Mouse (Mus musculus) thymus, adult 18-20 months (tissue): ENCODE measurements around the gene Stpg1.
A peak's percentile ranks its signal among the peaks of the same experiment; 100 is the strongest.

Experiments
- DNase-seq, 2 experiments: peaks; one replicate each; pipeline ENCODE4 v3.0.0; 2022; ENCODE audit warnings: mixed read lengths in 2 of 2

The Stpg1 gene

GRCm38 (mm10) chr4:135514925-135515324 is 20.3 kb downstream of the Stpg1 start:
- no peak for DNase-seq

- peak; percentile 16 to 22 for DNase-seq
Measured at GRCm38 (mm10) chr4:135516351-135517316, 22.0 kb downstream of the Stpg1 start.

- DNase-seq = no peak
Measured at GRCm38 (mm10) chr4:135518135-135518534, 23.5 kb downstream of the Stpg1 start.

- DNase-seq = no peak
Measured at GRCm38 (mm10) chr4:135520421-135520820, 25.8 kb downstream of the Stpg1 start.

GRCm38 (mm10) chr4:135523939-135524338 is 29.3 kb downstream of the Stpg1 start:
- DNase-seq = no peak

- DNase-seq = no peak
Measured at GRCm38 (mm10) chr4:135525057-135525456, 30.5 kb downstream of the Stpg1 start.

- no peak for DNase-seq
Measured at GRCm38 (mm10) chr4:135526039-135526710, 31.6 kb downstream of the Stpg1 start.

- DNase-seq = no peak
Measured at GRCm38 (mm10) chr4:135530270-135530669, 35.7 kb downstream of the Stpg1 start.

- DNase-seq = no peak
Measured at GRCm38 (mm10) chr4:135531236-135531635, 36.6 kb downstream of the Stpg1 start.

GRCm38 (mm10) chr4:135531771-135532613 is 37.4 kb downstream of the Stpg1 start:
- DNase-seq = no peak

- DNase-seq = no peak
Measured at GRCm38 (mm10) chr4:135533001-135533400, 38.4 kb downstream of the Stpg1 start.

- no peak for DNase-seq
Measured at GRCm38 (mm10) chr4:135535021-135535420, 40.4 kb downstream of the Stpg1 start.

- no peak for DNase-seq
Measured at GRCm38 (mm10) chr4:135539056-135539455, 44.5 kb downstream of the Stpg1 start.

GRCm38 (mm10) chr4:135540057-135540456 is 45.5 kb downstream of the Stpg1 start:
- no peak for DNase-seq

- no peak for DNase-seq
Measured at GRCm38 (mm10) chr4:135544284-135544683, 49.7 kb downstream of the Stpg1 start.

GRCm38 (mm10) chr4:135545080-135545511 is 50.5 kb downstream of the Stpg1 start:
- no peak for DNase-seq

GRCm38 (mm10) chr4:135546008-135546407 is 51.4 kb downstream of the Stpg1 start:
- no peak for DNase-seq

- no peak for DNase-seq
Measured at GRCm38 (mm10) chr4:135546793-135547192, 52.2 kb downstream of the Stpg1 start.

GRCm38 (mm10) chr4:135547551-135547950 is 53.0 kb downstream of the Stpg1 start:
- DNase-seq = no peak

- DNase-seq = no peak
Measured at GRCm38 (mm10) chr4:135548108-135548507, 53.5 kb downstream of the Stpg1 start.

GRCm38 (mm10) chr4:135548521-135549077 is 54.0 kb downstream of the Stpg1 start:
- DNase-seq = no peak

- no peak for DNase-seq
Measured at GRCm38 (mm10) chr4:135549323-135549722, 54.7 kb downstream of the Stpg1 start.

GRCm38 (mm10) chr4:135563794-135564193 is 69.2 kb downstream of the Stpg1 start:
- no peak for DNase-seq
